Comparison of ENCODE assay signal across 9 mouse cellular contexts in genomic region chr7:65737286-65738040, GRCm38 (mm10). TPM values are rescaled to one million over a fixed set of nuclear protein-coding genes. Genes with fewer than 3 reads are reported as not detected.
DNase-seq lines count a peak whose midpoint lies in the region; ATAC-seq and TF ChIP-seq lines count a peak whose summit lies in the region.
"Had no signal": no experiment of that assay in that cellular context is flagged by ENCODE, and none has a peak within 500 bp of the region (broad histone marks: within the 10 kb centered on the region; RNA-seq: fewer than 3 reads in every experiment).

No protein-coding gene starts in this region.

- no peak for TF ChIP-seq POLR2A in limb, embryonic 14.5 days (IDR thresholded peaks at IDR 0.05; ENCODE audit: borderline replicate concordance, extremely low read depth, insufficient read depth, insufficient read length)

- TF ChIP-seq CTCF in kidney, postnatal 0 days (IDR thresholded peaks at IDR 0.05; ENCODE audit: low read depth) = no peak

- no peak overlapping the region for H3K27ac ChIP-seq in limb, embryonic 14.5 days (replicated peaks; ENCODE audit: low read depth, low read length)
- H3K27ac ChIP-seq in limb, embryonic 10.5 days = no peak overlapping the region
- no peak overlapping the region for H3K27ac ChIP-seq in kidney, postnatal 0 days
- no peak overlapping the region for H3K27ac ChIP-seq in stomach, embryonic 15.5 days

- H3K9me3 ChIP-seq in limb, embryonic 14.5 days (ENCODE audit: control insufficient read depth, low read length) = no peaks in the 10 kb centered on the region
- no peaks in the 10 kb centered on the region for H3K9me3 ChIP-seq in limb, embryonic 10.5 days (replicated peaks)
- no peaks in the 10 kb centered on the region for H3K9me3 ChIP-seq in kidney, postnatal 0 days (replicated peaks; ENCODE audit: low read length)
- H3K9me3 ChIP-seq in stomach, embryonic 15.5 days = no peaks in the 10 kb centered on the region

- no peaks in the 10 kb centered on the region for H3K27me3 ChIP-seq in limb, embryonic 14.5 days (ENCODE audit: control insufficient read depth, insufficient read depth, low read length)
- no peaks in the 10 kb centered on the region for H3K27me3 ChIP-seq in limb, embryonic 10.5 days (ENCODE audit: low read depth, poor library complexity, severe bottlenecking)
- no peaks in the 10 kb centered on the region for H3K27me3 ChIP-seq in kidney, postnatal 0 days (ENCODE audit: insufficient read depth, low read length)
- no peaks in the 10 kb centered on the region for H3K27me3 ChIP-seq in stomach, embryonic 15.5 days (replicated peaks)

- no peaks in the 10 kb centered on the region for H3K36me3 ChIP-seq in limb, embryonic 14.5 days (ENCODE audit: control insufficient read depth, insufficient read depth, low read length)
- H3K36me3 ChIP-seq in limb, embryonic 10.5 days = no peaks in the 10 kb centered on the region
- H3K36me3 ChIP-seq in kidney, postnatal 0 days (ENCODE audit: insufficient read depth, low read length) = no peaks in the 10 kb centered on the region
- H3K36me3 ChIP-seq in stomach, embryonic 15.5 days = no peaks in the 10 kb centered on the region

- WGBS in limb, embryonic 14.5 days = 68% methylated on average over 12 of the region's 12 CpGs
- 70% methylated on average over 12 of the region's 12 CpGs for WGBS in limb, embryonic 10.5 days
- 34% methylated on average over 12 of the region's 12 CpGs for WGBS in kidney, postnatal 0 days
- WGBS in stomach, embryonic 15.5 days = 48% methylated on average over 12 of the region's 12 CpGs

- 0 out of 2 replicates have a peak, but pooled peaks cover 3% of the 10 kb centered on the region for H3K4me1 ChIP-seq in limb, embryonic 14.5 days (ENCODE audit: control insufficient read depth, insufficient read depth, low read length)
- H3K4me1 ChIP-seq in limb, embryonic 10.5 days = peaks cover 8% of the 10 kb centered on the region
- H3K4me1 ChIP-seq in kidney, postnatal 0 days (replicated peaks; ENCODE audit: insufficient read depth, low read length) = peaks cover 7% of the 10 kb centered on the region; the same call in 1 of the 2 replicates
- no peaks in the 10 kb centered on the region for H3K4me1 ChIP-seq in stomach, embryonic 15.5 days

- H3K9ac ChIP-seq in limb, embryonic 14.5 days (ENCODE audit: low read depth, low read length, severe bottlenecking) = no peak overlapping the region
- no peak overlapping the region for H3K9ac ChIP-seq in kidney, postnatal 0 days (ENCODE audit: low read depth, low read length)
- H3K9ac ChIP-seq in stomach, embryonic 15.5 days = no peak overlapping the region

- no peak overlapping the region for H3K4me2 ChIP-seq in limb, embryonic 14.5 days (replicated peaks; ENCODE audit: low read depth, low read length, severe bottlenecking)
- no peak overlapping the region for H3K4me2 ChIP-seq in kidney, postnatal 0 days (ENCODE audit: low read length)
- H3K4me2 ChIP-seq in stomach, embryonic 15.5 days = no peak overlapping the region

- no peak overlapping the region for H3K4me3 ChIP-seq in limb, embryonic 14.5 days (replicated peaks; ENCODE audit: low read length)
- H3K4me3 ChIP-seq in limb, embryonic 10.5 days = no peak overlapping the region
- H3K4me3 ChIP-seq in kidney, postnatal 0 days (replicated peaks; ENCODE audit: low read depth, low read length) = no peak overlapping the region
- no peak overlapping the region for H3K4me3 ChIP-seq in stomach, embryonic 15.5 days (replicated peaks)

- ATAC-seq in limb, embryonic 14.5 days (ENCODE audit: low FRiP score, low read depth) = no peak
- ATAC-seq in kidney, postnatal 0 days (replicated peaks; ENCODE audit: low FRiP score, low read depth) = no peak
- ATAC-seq in stomach, embryonic 15.5 days (ENCODE audit: insufficient read depth, low FRiP score, low read depth) = peak; percentile 73; the same call in 1 of the 2 replicates
- ATAC-seq in inflammation-experienced regulatory T-cells, adult 6 months = no peak

- DNase-seq in limb, embryonic 14.5 days (ENCODE audit: low spot score) = peak; percentile 32
- DNase-seq in limb, embryonic 10.5 days (ENCODE audit: low spot score) = no peak
- peak; percentile 22 to 66 for DNase-seq in adrenal gland, postnatal 4 days (ENCODE audit: low spot score in 2 of 2)
- peak; percentile 56 for DNase-seq in kidney, postnatal 0 days (ENCODE audit: low spot score)
- no peak for DNase-seq in layer of hippocampus, adult 9-10 months (ENCODE audit: low spot score)
- DNase-seq in spleen, adult 18-20 months = no peak
- DNase-seq: thymus, postnatal 25 days had no signal

RNA-seq across cellular contexts. Expression of gene Tm2d3, which starts 46.5 kb away (rescaled TPM):
- polyA plus RNA-seq in limb, embryonic 14.5 days (2012; rRNA removed) = 119 and 163 TPM in 2 replicates
- 92.9 and 93.5 TPM in 2 replicates for polyA plus RNA-seq in limb, embryonic 14.5 days (2014; fragmentation: Nextera tagmentation; extraction: Ambion mirVana)
- 73.3 and 75.1 TPM in 2 replicates for polyA plus RNA-seq in limb, embryonic 10.5 days (2016; fragmentation: Nextera tagmentation; extraction: Ambion mirVana)
- total RNA-seq in adrenal gland, postnatal 4 days (2021) = 10 to 100 TPM; 41.9 to 44.3 TPM
- 108 and 119 TPM in 2 replicates for polyA plus RNA-seq in kidney, postnatal 0 days (2015; fragmentation: Nextera tagmentation; extraction: Ambion mirVana)
- 89.4 and 93.1 TPM in 2 replicates for polyA plus RNA-seq in stomach, embryonic 15.5 days (2015; fragmentation: Nextera tagmentation; extraction: Ambion mirVana)
- 10 to 100 TPM; 83.6 to 99.5 (median 99.3) TPM for polyA plus RNA-seq in inflammation-experienced regulatory T-cells, adult 6 months (2017; shearing (Covaris generic))

Comparison
In these comparisons a context has a peak if more than half of its experiments do, and no peak if none do; other contexts are left out.
1. DNase-seq: peak in limb, embryonic 14.5 days (single experiment), adrenal gland, postnatal 4 days (2 of 2) and kidney, postnatal 0 days (single experiment); none in limb, embryonic 10.5 days (single experiment), layer of hippocampus, adult 9-10 months (single experiment) and spleen, adult 18-20 months (0 of 2).